Mouse (Mus musculus) midbrain, embryonic 11.5 days (tissue): Measurements from ENCODE around the gene Arhgap22. TPM values are rescaled to one million over a fixed set of nuclear protein-coding genes. Genes with fewer than 3 reads are reported as not detected.

ENCODE experiments used
- ATAC-seq: fragments of 200-750 bp; cut with Nextera tagmentation; 2 replicates; pipeline ENCODE4 v1.8.0; 2017; ENCODE audit warnings: moderate TSS enrichment, moderate library complexity; ENCODE audit not compliant: low FRiP score
- DNase-seq: peaks from one replicate; pipeline ENCODE4 v3.0.0; 2015; ENCODE audit warnings: low spot score; ENCODE audit errors: missing footprints
- H3K27ac ChIP-seq: fragments of 300-500 bp; sonication (generic); 2 replicates; pipeline ENCODE4 v1.5.1; 2014; ENCODE audit warnings: low read depth, low read length
- H3K27me3 ChIP-seq: fragments of 300-500 bp; sonication (generic); 2 replicates; pipeline ENCODE4 v1.6.1; 2014; ENCODE audit warnings: mild to moderate bottlenecking, low read length, moderate library complexity, mixed read lengths; ENCODE audit not compliant: control insufficient read depth, insufficient read depth
- H3K36me3 ChIP-seq: fragments of 300-500 bp; sonication (generic); 2 replicates; pipeline ENCODE4 v1.6.1; 2014; ENCODE audit warnings: mild to moderate bottlenecking, low read length, moderate library complexity, mixed read lengths; ENCODE audit not compliant: control insufficient read depth, insufficient read depth
- H3K4me1 ChIP-seq: fragments of 300-500 bp; sonication (generic); 2 replicates; pipeline ENCODE4 v1.6.1; 2014; ENCODE audit warnings: low read length; ENCODE audit not compliant: control insufficient read depth, insufficient read depth
- H3K4me2 ChIP-seq: fragments of 300-500 bp; sonication (generic); 2 replicates; pipeline ENCODE4 v1.6.1; 2014; ENCODE audit warnings: mild to moderate bottlenecking, moderate library complexity
- H3K4me3 ChIP-seq: fragments of 300-500 bp; sonication (generic); 2 replicates; pipeline ENCODE4 v1.5.1; 2014; ENCODE audit warnings: low read depth, low read length
- H3K9ac ChIP-seq: fragments of 300-500 bp; sonication (generic); 2 replicates; pipeline ENCODE4 v1.6.1; 2014; ENCODE audit warnings: low read length
- H3K9me3 ChIP-seq: fragments of 300-500 bp; sonication (generic); 2 replicates; pipeline ENCODE4 v1.6.1; 2016; ENCODE audit warnings: low read length; ENCODE audit not compliant: control insufficient read depth
- WGBS: fragments of 180-500 bp; shearing (Covaris S2); extraction: QIAGEN DNeasy Blood & Tissue Kit; methylation state at CpG from one replicate; pipeline ENCODE4 v1.1.7; 2014; 5-methylcytosine and 5-hydroxymethylcytosine counted together
- polyA plus RNA-seq: library from polyadenylated mRNA; unstranded; fragments of >200 nt; fragmentation: Nextera tagmentation; extraction: Ambion mirVana; gene quantifications from 2 replicates; pipeline ENCODE4 v1.2.1, GENCODE M21; 2014

The Arhgap22 gene
- polyA plus RNA-seq, 1 experiment from 2014 or later = 1.5 TPM

- no peaks in the 10 kb centered on the region for H3K4me1 ChIP-seq
- H3K27me3 ChIP-seq = no peaks in the 10 kb centered on the region
- H3K36me3 ChIP-seq = no peaks in the 10 kb centered on the region
- no peak overlapping the region for H3K4me2 ChIP-seq
- H3K9me3 ChIP-seq = no peaks in the 10 kb centered on the region
- DNase-seq = no peak
- ATAC-seq = no peak
- no peak overlapping the region for H3K9ac ChIP-seq
- H3K27ac ChIP-seq = no peak overlapping the region
- H3K4me3 ChIP-seq = no peak overlapping the region
- WGBS = 85% methylated on average over 4 of the region's 4 CpGs
Measured at GRCm38 (mm10) chr14:33282447-33282846, 68.6 kb downstream of the Arhgap22 start.

GRCm38 (mm10) chr14:33287920-33288319 is 74.1 kb downstream of the Arhgap22 start:
- ATAC-seq (no peak), DNase-seq (peak; percentile 67)
- H3K4me1 ChIP-seq = no peaks in the 10 kb centered on the region
- H3K36me3 ChIP-seq = no peaks in the 10 kb centered on the region
- H3K27me3 ChIP-seq = no peaks in the 10 kb centered on the region
- no peak overlapping the region for H3K9ac ChIP-seq
- no peak overlapping the region for H3K27ac ChIP-seq
- H3K4me3 ChIP-seq = no peak overlapping the region
- H3K9me3 ChIP-seq = no peaks in the 10 kb centered on the region
- H3K4me2 ChIP-seq = no peak overlapping the region
- WGBS = 73% methylated on average over 4 of the region's 4 CpGs

DNA sequence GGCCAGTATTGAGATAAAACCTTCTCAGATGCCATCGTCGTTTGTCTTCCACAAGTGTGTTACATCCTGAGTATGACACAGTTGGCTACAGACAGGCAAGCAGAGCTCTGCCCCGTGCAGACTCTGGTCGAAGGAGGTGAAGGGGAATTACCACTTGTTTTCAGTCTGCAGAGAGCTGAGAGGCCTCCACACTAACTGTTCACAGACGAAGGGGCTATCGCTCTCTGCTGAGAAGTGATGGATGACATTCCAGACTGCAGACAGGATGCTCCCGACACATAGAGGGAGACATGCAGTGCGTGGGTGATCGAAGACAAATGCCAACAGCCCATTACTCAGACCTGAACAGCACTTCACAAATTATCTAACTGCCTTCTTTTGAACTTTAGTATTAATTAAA is 76.2 kb downstream of the Arhgap22 start:
- no peak for ATAC-seq
- no peak overlapping the region for H3K9ac ChIP-seq
- DNase-seq = no peak
- no peaks in the 10 kb centered on the region for H3K36me3 ChIP-seq
- H3K9me3 ChIP-seq = no peaks in the 10 kb centered on the region
- no peaks in the 10 kb centered on the region for H3K4me1 ChIP-seq
- no peak overlapping the region for H3K4me2 ChIP-seq
- H3K27me3 ChIP-seq = no peaks in the 10 kb centered on the region
- WGBS = 91% methylated on average over 9 of the region's 9 CpGs
- no peak overlapping the region for H3K4me3 ChIP-seq
- no peak overlapping the region for H3K27ac ChIP-seq

GRCm38 (mm10) chr14:33294488-33294887 is 80.7 kb downstream of the Arhgap22 start:
- H3K4me3 ChIP-seq = no peak overlapping the region
- no peak overlapping the region for H3K9ac ChIP-seq
- H3K27me3 ChIP-seq = no peaks in the 10 kb centered on the region
- no peak overlapping the region for H3K27ac ChIP-seq
- H3K4me2 ChIP-seq = no peak overlapping the region
- DNase-seq (peak; percentile 60), ATAC-seq (no peak)
- H3K36me3 ChIP-seq = no peaks in the 10 kb centered on the region
- H3K9me3 ChIP-seq = no peaks in the 10 kb centered on the region
- WGBS = 40% methylated on average over 1 of the region's 1 CpGs
- no peaks in the 10 kb centered on the region for H3K4me1 ChIP-seq

DNA sequence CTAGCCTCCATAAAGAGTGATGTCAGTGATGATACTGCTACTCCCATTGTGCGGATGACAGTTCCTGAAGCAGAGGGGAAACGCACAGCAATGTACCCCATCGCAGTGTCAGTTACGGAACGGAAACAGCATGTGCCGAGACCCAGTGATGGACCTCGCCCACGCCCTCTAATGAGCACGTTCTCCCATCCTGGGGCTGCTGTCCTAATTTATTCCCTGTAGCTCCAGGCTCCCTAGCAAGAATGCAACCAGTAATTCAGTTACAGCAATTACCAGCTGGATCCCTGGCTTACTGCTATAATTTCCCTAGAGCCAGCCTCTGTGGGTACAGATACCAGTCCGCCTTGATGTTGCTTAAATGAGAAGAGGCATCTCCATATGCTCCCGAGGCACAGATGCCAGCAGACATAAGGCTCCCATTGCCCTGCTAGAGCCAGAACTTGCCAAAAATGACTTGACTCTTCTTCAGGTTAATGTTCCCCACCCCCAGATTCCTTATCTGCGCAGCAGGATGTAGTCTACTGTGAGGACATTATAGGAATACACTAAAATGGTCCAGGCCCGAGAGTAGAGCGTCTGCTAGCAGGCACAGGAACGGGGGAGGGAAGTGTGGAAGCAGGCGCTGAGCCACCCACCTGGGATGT is 83.0 kb downstream of the Arhgap22 start:
- no peak overlapping the region for H3K9ac ChIP-seq
- H3K27ac ChIP-seq = no peak overlapping the region
- no peaks in the 10 kb centered on the region for H3K27me3 ChIP-seq
- peak; percentile 64 for DNase-seq
- H3K36me3 ChIP-seq = no peaks in the 10 kb centered on the region
- no peak overlapping the region for H3K4me3 ChIP-seq
- ATAC-seq = no peak
- WGBS = 89% methylated on average over 16 of the region's 16 CpGs
- H3K4me1 ChIP-seq = no peaks in the 10 kb centered on the region; the same call in 1 of the 2 replicates
- H3K4me2 ChIP-seq = no peak overlapping the region
- no peaks in the 10 kb centered on the region for H3K9me3 ChIP-seq

DNA sequence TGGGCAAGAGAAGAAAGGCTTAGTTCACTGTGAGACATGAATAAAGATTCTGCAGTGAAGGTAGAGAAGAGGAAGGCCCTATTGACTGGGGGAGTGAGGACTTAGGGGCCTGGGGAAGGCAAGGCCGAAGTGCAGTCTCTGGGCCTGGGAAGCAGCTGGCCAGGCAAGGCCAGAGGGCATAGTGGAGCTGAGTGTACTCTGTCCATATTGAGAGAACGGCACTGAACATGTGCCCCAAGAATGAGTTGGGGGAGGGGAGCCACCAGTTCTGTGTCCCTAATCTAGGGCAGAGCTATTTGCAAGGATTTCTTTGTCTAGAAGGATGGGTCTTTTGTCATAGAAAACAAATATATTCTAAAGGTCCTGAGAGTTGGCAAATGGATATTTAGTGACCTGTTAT is 86.8 kb downstream of the Arhgap22 start:
- ATAC-seq (0 out of 2 replicates have a peak, but pooled peaks have one; percentile 36), DNase-seq (peak; percentile 89)
- no peak overlapping the region for H3K9ac ChIP-seq
- 32% methylated on average over 2 of the region's 2 CpGs for WGBS
- no peaks in the 10 kb centered on the region for H3K27me3 ChIP-seq
- H3K36me3 ChIP-seq = no peaks in the 10 kb centered on the region
- no peaks in the 10 kb centered on the region for H3K9me3 ChIP-seq
- no peak overlapping the region for H3K4me3 ChIP-seq
- H3K4me2 ChIP-seq = no peak overlapping the region
- H3K4me1 ChIP-seq = no peaks in the 10 kb centered on the region; the same call in 1 of the 2 replicates
- 0 out of 2 replicates have a peak overlapping the region, but pooled peaks have one; percentile 35 for H3K27ac ChIP-seq

DNA sequence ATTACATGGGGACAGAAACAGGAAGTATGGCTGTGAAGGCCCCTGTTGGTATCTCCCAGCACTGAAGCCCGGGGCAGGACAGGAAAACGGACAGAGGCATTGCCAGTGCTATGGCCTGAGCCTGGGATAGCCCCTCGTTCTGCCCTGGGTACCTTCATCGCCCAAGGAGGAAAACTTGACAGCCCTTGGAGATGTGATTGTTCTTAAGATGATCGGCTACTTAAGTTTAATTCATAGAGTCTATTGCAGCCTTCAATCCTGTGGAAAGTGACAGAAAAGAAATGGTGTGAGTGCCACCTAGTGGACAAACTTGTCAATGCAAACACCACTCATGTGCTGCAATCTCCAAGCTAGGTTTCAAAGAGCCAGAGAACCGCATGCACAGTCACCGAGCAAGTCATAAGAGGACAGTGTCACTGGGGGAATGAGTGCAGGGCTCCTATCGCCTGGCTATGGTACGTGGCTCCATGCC is 89.6 kb downstream of the Arhgap22 start:
- no peak overlapping the region for H3K27ac ChIP-seq
- WGBS = 27% methylated on average over 9 of the region's 9 CpGs

DNA sequence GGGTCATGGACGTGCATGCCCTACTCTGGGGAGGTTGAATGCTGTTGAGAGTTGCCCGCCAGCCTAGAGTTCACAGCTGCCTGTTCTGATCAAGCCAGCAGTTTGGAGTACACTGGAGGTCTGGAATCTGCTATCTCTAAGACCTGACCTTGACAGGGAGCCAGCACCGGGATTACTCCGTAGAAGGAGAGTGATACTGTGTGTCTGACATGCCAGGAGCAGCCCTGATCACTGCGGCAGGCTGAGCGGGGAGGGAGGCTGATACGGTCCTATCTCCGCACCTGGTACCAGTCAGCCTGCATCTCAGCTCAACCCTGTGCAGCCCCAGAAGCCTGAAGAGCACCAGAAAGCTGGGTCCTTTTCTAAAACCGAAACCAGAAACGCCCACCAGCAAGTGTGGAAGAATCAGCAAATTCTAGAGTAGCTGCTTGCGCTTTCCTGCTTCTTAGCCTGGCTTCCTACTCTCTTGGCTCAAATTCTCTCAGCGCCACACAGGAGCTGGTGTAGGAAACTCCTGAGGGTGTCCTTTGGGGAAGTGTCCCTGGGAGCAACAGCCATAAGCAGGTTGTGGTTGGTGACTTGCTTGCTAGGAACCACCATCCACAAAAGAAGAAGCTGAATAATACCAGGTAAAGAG is 91.9 kb downstream of the Arhgap22 start:
- WGBS = 80% methylated on average over 12 of the region's 12 CpGs
- Histone ChIP-seq H3K27ac (no peak overlapping the region), H3K4me2 (no peak overlapping the region), H3K9ac (no peak overlapping the region), H3K4me3 (no peak overlapping the region), H3K9me3 (no peaks in the 10 kb centered on the region), H3K27me3 (no peaks in the 10 kb centered on the region), H3K4me1 (no peaks in the 10 kb centered on the region; the same call in 1 of the 2 replicates), H3K36me3 (no peaks in the 10 kb centered on the region)
- DNase-seq (peak; percentile 44), ATAC-seq (no peak)

More for the DNA sequence above, 89.6 kb downstream of the Arhgap22 start:
- H3K4me2 ChIP-seq = no peak overlapping the region
- ATAC-seq (peak; percentile 75), DNase-seq (peak; percentile 99)
- H3K27me3 ChIP-seq = no peaks in the 10 kb centered on the region
- H3K4me1 ChIP-seq = no peaks in the 10 kb centered on the region; the same call in 1 of the 2 replicates
- H3K36me3 ChIP-seq = no peaks in the 10 kb centered on the region
- H3K4me3 ChIP-seq = no peak overlapping the region
- H3K9ac ChIP-seq = no peak overlapping the region
- no peaks in the 10 kb centered on the region for H3K9me3 ChIP-seq

- H3K36me3 ChIP-seq = no peaks in the 10 kb centered on the region
- H3K4me3 ChIP-seq = no peak overlapping the region
- H3K9ac ChIP-seq = no peak overlapping the region
- no peak for ATAC-seq
- DNase-seq = peak; percentile 67
- H3K4me1 ChIP-seq = no peaks in the 10 kb centered on the region; the same call in 1 of the 2 replicates
- no peaks in the 10 kb centered on the region for H3K27me3 ChIP-seq
- H3K27ac ChIP-seq = no peak overlapping the region
- no peaks in the 10 kb centered on the region for H3K9me3 ChIP-seq
- H3K4me2 ChIP-seq = no peak overlapping the region
- WGBS = 68% methylated on average over 4 of the region's 4 CpGs
Measured at GRCm38 (mm10) chr14:33310719-33311118, 96.9 kb downstream of the Arhgap22 start.
